Mouse (Mus musculus) ES-Bruce4 (cell line): ENCODE data around the gene Etv3.

Experiments used
- CTCF ChIP-seq: IDR thresholded peaks from one replicate; pipeline ENCODE4 v1.8.1; 2011; ENCODE audit warnings: low read depth, low read length
- EP300 ChIP-seq: IDR thresholded peaks from 2 replicates; pipeline ENCODE4 v1.6.1; 2011; ENCODE audit warnings: low read depth, low read length; ENCODE audit not compliant: insufficient read depth
- POLR2A ChIP-seq: IDR thresholded peaks from one replicate; pipeline ENCODE4 v1.8.1; 2011; ENCODE audit warnings: low read length; ENCODE audit not compliant: insufficient read depth

DNA sequence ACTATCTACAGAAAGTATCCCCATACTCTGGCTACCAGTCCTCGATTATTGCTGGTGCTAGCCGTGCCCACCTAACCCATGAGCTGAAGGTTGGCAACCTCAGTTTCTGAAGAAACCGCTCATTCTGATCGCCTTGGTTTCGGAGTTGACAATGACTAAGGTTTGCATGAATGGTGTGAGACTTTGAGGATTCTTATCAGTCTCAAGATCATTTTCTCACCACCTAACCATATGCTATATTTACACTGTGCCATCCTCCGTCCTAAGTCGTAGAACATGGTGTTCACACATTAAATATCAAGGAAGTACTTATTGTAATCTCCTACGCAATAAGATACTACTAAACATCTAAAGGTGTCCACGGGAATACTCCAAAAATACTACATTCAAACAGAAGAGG lies 1.5 kb upstream of the Etv3 start:
- TF ChIP-seq CTCF (no peak), POLR2A (no peak), EP300 (no peak)
